Mouse (Mus musculus) thymus, adult 2 months (tissue): ENCODE results near the gene Pde3b. TPM values are rescaled to one million over a fixed set of nuclear protein-coding genes. Genes with fewer than 3 reads are reported as not detected.
"Not testable (repeated sequence)": the region's sequence is repeated elsewhere in the genome, so short reads cannot be mapped to it uniquely, and the experiment has no call there.

Experiments used
- DNase-seq: peaks from one replicate; pipeline ENCODE4 v3.0.0; 2021
- H3K27ac ChIP-seq: fragments of 200-500 bp; 2 replicates; pipeline ENCODE4 v1.5.1; 2012; ENCODE audit warnings: low read length, control low read depth; ENCODE audit not compliant: control insufficient read depth, insufficient read depth
- H3K27me3 ChIP-seq: fragments of 200-500 bp; 2 replicates; pipeline ENCODE4 v1.6.1; 2012; ENCODE audit warnings: mild to moderate bottlenecking, low read length, moderate library complexity, mixed read lengths; ENCODE audit not compliant: control insufficient read depth, insufficient read depth
- H3K36me3 ChIP-seq: fragments of 200-500 bp; 2 replicates; pipeline ENCODE4 v1.6.1; 2012; ENCODE audit warnings: mild to moderate bottlenecking, low read length, moderate library complexity; ENCODE audit not compliant: control insufficient read depth, insufficient read depth
- H3K4me1 ChIP-seq: fragments of 200-500 bp; replicated peaks from 2 replicates; pipeline ENCODE4 v1.6.1; 2012; ENCODE audit warnings: low read length; ENCODE audit not compliant: control insufficient read depth, insufficient read depth
- H3K4me3 ChIP-seq: fragments of 200-500 bp; 2 replicates; pipeline ENCODE4 v1.5.1; 2012; ENCODE audit warnings: mild to moderate bottlenecking, low read length, control low read depth, moderate library complexity; ENCODE audit not compliant: control insufficient read depth, insufficient read depth
- CTCF ChIP-seq: fragments of 200-500 bp; IDR thresholded peaks from 2 replicates; pipeline ENCODE4 v1.5.1; 2012; ENCODE audit warnings: mild to moderate bottlenecking, control low read depth, low read length, moderate library complexity, borderline replicate concordance; ENCODE audit not compliant: control insufficient read depth, poor library complexity, insufficient read depth; ENCODE audit errors: extremely low read depth
- POLR2A ChIP-seq: fragments of 200-500 bp; IDR thresholded peaks from 2 replicates; pipeline ENCODE4 v1.6.1; 2012; ENCODE audit warnings: mild to moderate bottlenecking, low read length, control low read depth, moderate library complexity; ENCODE audit not compliant: control insufficient read depth, poor library complexity, insufficient read depth; ENCODE audit errors: extremely low read depth
- WGBS: fragments of 180-500 bp; shearing (Covaris S2); methylation state at CpG from one replicate; pipeline ENCODE4 v1.1.7; 2018; 5-methylcytosine and 5-hydroxymethylcytosine counted together
- polyA plus RNA-seq: library from polyadenylated mRNA; depleted of rRNA; stranded (reverse); fragments of >200 nt; gene quantifications from 2 replicates; pipeline ENCODE4 v1.2.3, GENCODE M21; 2012; rRNA removed

The Pde3b gene
- 12.0 and 15.2 TPM in 2 replicates for polyA plus RNA-seq

DNA sequence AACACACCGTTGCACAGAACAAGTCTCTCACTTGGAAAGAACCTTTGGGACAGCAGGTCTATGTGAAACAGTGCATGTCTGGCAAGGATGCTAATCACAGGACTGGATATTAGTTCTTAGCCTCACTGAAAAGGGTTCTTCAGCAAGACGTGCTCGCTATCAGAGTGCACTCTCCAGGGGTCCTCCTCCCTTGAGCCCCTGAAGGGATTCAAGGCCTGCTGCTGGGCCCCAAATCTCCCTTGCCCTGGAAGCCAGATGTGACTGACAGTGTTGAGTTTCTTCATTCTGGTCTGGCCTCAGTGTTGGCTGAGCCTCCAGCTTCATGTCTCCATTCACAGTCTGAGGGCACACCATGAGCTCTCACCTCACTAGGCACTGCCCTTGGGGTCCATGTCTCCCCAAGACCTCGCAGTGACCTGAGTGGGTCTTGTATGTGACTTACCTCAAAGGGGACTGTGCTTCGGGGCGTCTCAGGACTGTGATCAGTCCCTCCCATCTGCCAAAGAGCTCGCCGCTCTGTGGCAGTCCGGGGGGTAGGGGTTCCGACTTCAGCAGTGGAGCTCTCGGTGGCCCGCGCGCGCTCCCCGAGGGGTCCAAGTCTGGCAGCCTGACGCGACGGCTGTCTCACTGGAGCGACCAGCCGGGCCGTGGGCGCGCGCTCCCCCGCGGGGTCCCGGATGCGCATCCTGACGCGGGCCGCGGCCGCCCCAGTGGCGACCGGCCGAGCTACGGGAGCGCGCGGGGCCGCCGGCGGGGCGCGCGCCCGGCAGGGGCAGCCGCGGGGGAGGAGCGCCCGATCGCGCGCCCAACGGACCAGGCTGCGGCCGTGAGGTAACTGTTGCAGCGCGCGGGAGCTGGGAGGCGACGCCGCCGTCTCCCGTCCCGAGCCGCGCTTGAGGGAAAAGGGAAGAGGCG is at the start of gene Pde3b:
Pde3b (plus strand) TSS at position 861 of the 915 bp plus-strand sequence.
- Histone ChIP-seq H3K4me1 (peaks cover 5% of the 10 kb centered on the region), H3K4me3 (peak within 1 kb of the TSS; percentile 91), H3K27me3 (no peaks in the 10 kb centered on the region), H3K27ac (no peak within 1 kb of the TSS), H3K36me3 (no peaks in the 10 kb centered on the region)
- peak; percentile 70 for DNase-seq
- 4% methylated on average over 69 of the region's 70 CpGs for WGBS
- TF ChIP-seq CTCF (no peak), POLR2A (peak; percentile 45; the same call in 1 of the 2 replicates)

- no peak overlapping the region for H3K27ac ChIP-seq
- no peaks in the 10 kb centered on the region for H3K27me3 ChIP-seq
- 41% methylated on average over 3 of the region's 3 CpGs for WGBS
- no peaks in the 10 kb centered on the region for H3K36me3 ChIP-seq
- H3K4me3 ChIP-seq: no peak overlapping the region
- TF ChIP-seq POLR2A (no peak), CTCF (no peak)
- DNase-seq: no peak
- no peaks in the 10 kb centered on the region for H3K4me1 ChIP-seq
These were observed 13.0 kb upstream of the Pde3b start for GRCm38 (mm10) chr7:114402130-114402529.

DNA sequence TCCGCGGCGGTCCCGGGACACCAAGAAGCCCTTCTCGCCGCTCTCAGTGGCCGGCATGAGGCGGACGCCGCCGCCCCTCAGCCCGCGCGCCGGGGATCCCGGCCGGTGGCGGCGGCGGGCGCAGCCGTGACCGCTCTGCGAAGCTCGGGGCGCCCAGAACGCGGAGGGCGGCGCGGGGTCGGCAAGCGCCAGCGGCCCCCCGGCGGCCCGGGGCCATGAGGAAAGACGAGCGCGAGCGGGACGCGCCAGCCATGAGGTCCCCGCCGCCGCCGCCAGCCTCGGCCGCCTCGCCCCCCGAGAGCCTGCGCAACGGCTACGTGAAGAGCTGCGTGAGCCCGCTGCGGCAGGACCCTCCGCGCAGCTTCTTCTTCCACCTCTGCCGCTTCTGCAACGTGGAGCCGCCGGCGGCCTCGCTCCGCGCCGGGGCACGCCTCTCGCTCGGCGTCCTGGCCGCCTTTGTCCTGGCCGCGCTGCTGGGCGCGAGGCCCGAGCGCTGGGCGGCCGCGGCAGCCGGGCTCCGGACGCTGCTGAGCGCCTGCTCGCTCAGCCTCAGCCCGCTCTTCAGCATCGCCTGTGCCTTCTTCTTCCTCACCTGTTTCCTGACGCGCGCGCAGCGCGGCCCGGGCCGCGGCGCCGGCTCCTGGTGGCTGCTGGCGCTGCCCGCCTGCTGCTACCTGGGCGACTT is 397 bp downstream of the Pde3b start:
- Histone ChIP-seq H3K27ac (no peak overlapping the region), H3K4me3 (peak overlapping the region; percentile 91), H3K4me1 (peaks cover 5% of the 10 kb centered on the region), H3K27me3 (no peaks in the 10 kb centered on the region), H3K36me3 (no peaks in the 10 kb centered on the region)
- TF ChIP-seq POLR2A (0 out of 2 replicates have a peak, but pooled peaks have one; percentile 29), CTCF (no peak)
- DNase-seq: peak; percentile 55
- WGBS: under 1% methylated on average over 98 of the region's 103 CpGs

- peak; percentile 17; the same call in 1 of the 2 replicates for TF ChIP-seq POLR2A
- no peak for TF ChIP-seq CTCF
- peak; percentile 48 for DNase-seq
These were observed 1.2 kb downstream of the Pde3b start for GRCm38 (mm10) chr7:114416021-114416845.

GRCm38 (mm10) chr7:114419331-114419730 is 4.2 kb downstream of the Pde3b start:
- not testable (repeated sequence) for H3K27ac ChIP-seq, H3K4me3 ChIP-seq, DNase-seq, H3K36me3 ChIP-seq, H3K4me1 ChIP-seq, H3K27me3 ChIP-seq
- WGBS: 49% methylated on average over 3 of the region's 3 CpGs

More at GRCm38 (mm10) chr7:114416021-114416845, 1.2 kb downstream of the Pde3b start:
- no peak overlapping the region for H3K27ac ChIP-seq
- peak overlapping the region; percentile 91 for H3K4me3 ChIP-seq
- H3K36me3 ChIP-seq: no peaks in the 10 kb centered on the region
- no peaks in the 10 kb centered on the region for H3K27me3 ChIP-seq
- under 1% methylated on average over 66 of the region's 66 CpGs for WGBS
- H3K4me1 ChIP-seq: peaks cover 5% of the 10 kb centered on the region

- Histone ChIP-seq H3K4me1 (no peaks in the 10 kb centered on the region), H3K36me3 (no peaks in the 10 kb centered on the region), H3K4me3 (no peak overlapping the region), H3K27me3 (no peaks in the 10 kb centered on the region), H3K27ac (no peak overlapping the region)
- DNase-seq: no peak
- TF ChIP-seq POLR2A (no peak), CTCF (no peak)
- 86% methylated on average over 4 of the region's 4 CpGs for WGBS
These were observed 5.8 kb downstream of the Pde3b start for GRCm38 (mm10) chr7:114420918-114421317.
